Mouse (Mus musculus): ENCODE measurements at regions not wholly inside any gene's neighbourhood (a gene's known extent, or its start where the extent isn't known, plus 50 kb on each side); places are given as distances from the start of the nearest gene placed in this dataset.

DNA sequence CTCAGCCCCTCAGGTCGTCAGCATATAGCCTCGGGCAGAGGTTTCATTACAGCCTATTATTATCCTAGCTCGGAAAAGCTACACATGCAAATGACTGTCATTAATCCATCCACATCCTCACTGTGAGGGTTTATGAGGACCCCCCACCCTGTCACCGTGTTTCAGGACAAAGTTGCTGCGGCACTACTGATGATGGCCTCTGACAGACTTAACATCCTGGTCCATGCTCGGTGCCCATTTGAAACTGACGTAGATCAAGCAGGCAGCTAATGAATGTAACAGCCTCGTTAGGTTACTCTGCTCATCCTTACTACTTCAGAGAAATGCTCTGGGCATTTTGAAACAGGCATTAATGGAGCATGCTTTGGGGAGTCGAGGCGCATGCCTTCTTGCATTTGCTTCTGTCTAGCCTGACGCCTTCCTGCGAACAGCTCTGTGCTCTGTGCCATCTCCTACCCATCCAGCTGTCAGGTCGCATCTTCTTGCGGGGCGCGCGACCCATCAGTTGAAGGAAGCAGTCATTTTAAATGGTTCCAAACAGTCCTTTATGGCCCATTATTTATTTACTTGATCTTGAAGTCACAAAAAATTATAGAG lies 82.3 kb upstream of the Nr5a2 start:
- 64% methylated on average over 17 of the region's 17 CpGs for WGBS
- Histone ChIP-seq H3K4me3 (ENCODE audit: low read depth, low read length) (no peak overlapping the region), H3K9ac (ENCODE audit: low read length) (no peak overlapping the region), H3K27me3 (ENCODE audit: control insufficient read depth, insufficient read depth, low read length) (no peaks in the 10 kb centered on the region), H3K36me3 (ENCODE audit: control insufficient read depth, insufficient read depth, low read length) (no peaks in the 10 kb centered on the region), H3K9me3 (ENCODE audit: control insufficient read depth, low read length) (no peaks in the 10 kb centered on the region), H3K27ac (replicated peaks; ENCODE audit: low read depth, low read length) (no peak overlapping the region), H3K4me2 (ENCODE audit: low read depth, severe bottlenecking) (no peak overlapping the region), H3K4me1 (ENCODE audit: control insufficient read depth, insufficient read depth, low read length) (no peaks in the 10 kb centered on the region)
- DNase-seq (ENCODE audit: low spot score) = no peak
- no peak for ATAC-seq (ENCODE audit: insufficient number of reproducible peaks, low FRiP score, low TSS enrichment, low read depth)

- no peaks in the 10 kb centered on the region for H3K27me3 ChIP-seq (ENCODE audit: control insufficient read depth, insufficient read depth, low read length)
- whole genome bisulfite sequencing = 60% methylated on average over 8 of the region's 8 CpGs
- no peak overlapping the region for H3K9ac ChIP-seq (ENCODE audit: low read length)
- H3K4me2 ChIP-seq (ENCODE audit: low read depth, severe bottlenecking) = no peak overlapping the region
- H3K9me3 ChIP-seq (ENCODE audit: control insufficient read depth, low read length) = no peaks in the 10 kb centered on the region
- H3K36me3 ChIP-seq (ENCODE audit: control insufficient read depth, insufficient read depth, low read length) = no peaks in the 10 kb centered on the region
- H3K4me1 ChIP-seq (ENCODE audit: control insufficient read depth, insufficient read depth, low read length) = no peaks in the 10 kb centered on the region
- no peak overlapping the region for H3K27ac ChIP-seq (replicated peaks; ENCODE audit: low read depth, low read length)
- no peak for ATAC-seq (ENCODE audit: insufficient number of reproducible peaks, low FRiP score, low TSS enrichment, low read depth)
- H3K4me3 ChIP-seq (ENCODE audit: low read depth, low read length) = no peak overlapping the region
- DNase-seq (ENCODE audit: low spot score) = no peak
Observed at GRCm38 (mm10) chr1:137040898-137041297, 80.7 kb upstream of the Nr5a2 start.

DNA sequence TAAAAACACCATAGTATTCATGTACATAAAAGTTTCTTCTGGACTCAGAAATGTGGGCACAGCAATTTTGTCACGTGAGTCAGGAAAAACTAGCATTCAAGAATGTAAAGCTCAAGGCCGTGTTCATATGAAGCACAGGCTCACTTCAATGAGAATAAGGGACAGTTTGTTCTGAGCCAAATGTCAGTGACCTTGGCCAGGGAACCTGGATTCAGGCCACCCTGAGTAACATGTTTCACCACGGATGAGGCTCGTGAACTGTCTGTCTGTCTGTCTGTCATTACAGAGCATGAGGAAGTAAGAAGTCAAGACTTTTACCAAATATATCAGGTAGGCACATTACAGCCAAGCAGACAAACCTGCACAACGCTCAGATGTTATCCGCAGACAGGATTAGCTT lies 74.3 kb upstream of the Nr5a2 start:
- no peaks in the 10 kb centered on the region for H3K27me3 ChIP-seq (ENCODE audit: control insufficient read depth, insufficient read depth, low read length)
- no peak overlapping the region for H3K9ac ChIP-seq (ENCODE audit: low read length)
- DNase-seq (ENCODE audit: low spot score) (no peak), ATAC-seq (ENCODE audit: insufficient number of reproducible peaks, low FRiP score, low TSS enrichment, low read depth) (no peak)
- H3K4me2 ChIP-seq (ENCODE audit: low read depth, severe bottlenecking) = no peak overlapping the region
- H3K27ac ChIP-seq (replicated peaks; ENCODE audit: low read depth, low read length) = no peak overlapping the region
- H3K36me3 ChIP-seq (ENCODE audit: control insufficient read depth, insufficient read depth, low read length) = no peaks in the 10 kb centered on the region
- WGBS = 91% methylated on average over 6 of the region's 6 CpGs
- no peaks in the 10 kb centered on the region for H3K9me3 ChIP-seq (ENCODE audit: control insufficient read depth, low read length)
- no peaks in the 10 kb centered on the region for H3K4me1 ChIP-seq (ENCODE audit: control insufficient read depth, insufficient read depth, low read length)
- no peak overlapping the region for H3K4me3 ChIP-seq (ENCODE audit: low read depth, low read length)

DNA sequence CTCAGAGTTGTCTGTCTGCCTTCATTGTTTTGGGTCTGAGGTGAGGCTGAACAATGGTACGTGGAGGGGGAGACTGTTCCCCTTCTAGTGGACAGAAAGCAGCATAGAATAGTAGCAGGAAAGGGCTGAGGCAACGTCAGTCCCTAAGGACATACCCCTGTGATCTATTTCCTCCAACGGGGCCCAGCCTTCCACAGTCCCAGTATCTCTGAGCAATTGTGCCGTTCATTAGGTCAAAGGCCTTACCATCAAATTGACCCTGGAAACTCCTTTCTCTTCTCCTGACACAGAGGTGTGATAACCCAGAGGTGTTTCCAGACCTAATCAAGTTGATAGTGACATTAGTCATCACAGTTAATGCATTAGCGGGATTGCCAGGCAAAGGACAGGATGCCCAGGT lies 73.4 kb upstream of the Nr5a2 start:
- Histone ChIP-seq H3K4me2 (ENCODE audit: low read depth, severe bottlenecking) (no peak overlapping the region), H3K9ac (ENCODE audit: low read length) (no peak overlapping the region), H3K27me3 (ENCODE audit: control insufficient read depth, insufficient read depth, low read length) (no peaks in the 10 kb centered on the region), H3K4me3 (ENCODE audit: low read depth, low read length) (no peak overlapping the region), H3K9me3 (ENCODE audit: control insufficient read depth, low read length) (no peaks in the 10 kb centered on the region), H3K27ac (replicated peaks; ENCODE audit: low read depth, low read length) (no peak overlapping the region), H3K36me3 (ENCODE audit: control insufficient read depth, insufficient read depth, low read length) (no peaks in the 10 kb centered on the region), H3K4me1 (ENCODE audit: control insufficient read depth, insufficient read depth, low read length) (no peaks in the 10 kb centered on the region)
- no peak for DNase-seq (ENCODE audit: low spot score)
- ATAC-seq (ENCODE audit: insufficient number of reproducible peaks, low FRiP score, low TSS enrichment, low read depth) = no peak
- WGBS = 56% methylated on average over 5 of the region's 5 CpGs

DNA sequence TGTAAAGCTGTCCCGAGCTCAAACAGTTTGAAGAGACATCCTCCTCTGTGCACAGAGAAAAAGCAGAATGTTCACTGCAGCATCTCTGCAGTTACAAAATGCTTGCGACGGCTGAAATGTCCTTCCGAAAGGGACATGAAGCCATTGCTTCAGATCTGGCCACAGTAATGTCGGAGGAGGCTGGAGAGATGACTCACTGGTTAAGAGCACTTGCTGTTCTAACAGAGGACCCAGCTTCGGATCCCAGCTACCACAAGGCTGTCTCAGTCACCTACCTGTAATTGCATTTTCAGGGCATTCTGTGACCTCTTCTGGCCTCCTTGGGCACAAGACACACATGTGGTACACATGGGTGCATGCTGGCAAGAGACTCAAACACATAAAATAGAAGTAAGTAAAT lies 63.5 kb upstream of the Nr5a2 start:
- H3K27me3 ChIP-seq (ENCODE audit: control insufficient read depth, insufficient read depth, low read length) = no peaks in the 10 kb centered on the region
- no peaks in the 10 kb centered on the region for H3K4me1 ChIP-seq (ENCODE audit: control insufficient read depth, insufficient read depth, low read length)
- ATAC-seq (ENCODE audit: insufficient number of reproducible peaks, low FRiP score, low TSS enrichment, low read depth) (no peak), DNase-seq (ENCODE audit: low spot score) (no peak)
- no peak overlapping the region for H3K9ac ChIP-seq (ENCODE audit: low read length)
- 87% methylated on average over 6 of the region's 6 CpGs for WGBS
- no peaks in the 10 kb centered on the region for H3K9me3 ChIP-seq (ENCODE audit: control insufficient read depth, low read length)
- no peak overlapping the region for H3K27ac ChIP-seq (replicated peaks; ENCODE audit: low read depth, low read length)
- H3K36me3 ChIP-seq (ENCODE audit: control insufficient read depth, insufficient read depth, low read length) = no peaks in the 10 kb centered on the region
- H3K4me2 ChIP-seq (ENCODE audit: low read depth, severe bottlenecking) = no peak overlapping the region
- H3K4me3 ChIP-seq (ENCODE audit: low read depth, low read length) = no peak overlapping the region

DNA sequence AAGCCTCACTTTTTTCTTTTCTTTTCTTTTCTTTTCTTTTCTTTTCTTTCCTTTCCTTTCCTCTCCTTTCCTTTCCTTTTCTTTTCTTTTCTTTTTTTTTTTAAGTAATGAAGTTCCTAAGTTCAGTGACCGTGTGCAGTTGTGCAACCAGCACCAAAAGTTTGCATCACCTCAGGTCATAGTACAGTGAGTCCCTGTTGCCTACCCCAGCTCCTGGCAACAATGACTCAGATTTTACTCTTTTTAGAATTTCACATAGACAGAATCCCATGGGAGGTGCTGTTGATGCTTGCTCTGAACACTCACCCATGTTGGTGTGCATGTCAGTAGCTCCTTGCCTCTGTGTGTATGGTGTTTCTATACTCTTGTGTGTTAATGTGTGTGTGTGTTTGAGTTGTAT lies 60.3 kb upstream of the Nr5a2 start:
- Histone ChIP-seq H3K4me1 (ENCODE audit: control insufficient read depth, insufficient read depth, low read length) (no peaks in the 10 kb centered on the region), H3K36me3 (ENCODE audit: control insufficient read depth, insufficient read depth, low read length) (no peaks in the 10 kb centered on the region), H3K9me3 (ENCODE audit: control insufficient read depth, low read length) (no peaks in the 10 kb centered on the region), H3K27me3 (ENCODE audit: control insufficient read depth, insufficient read depth, low read length) (no peaks in the 10 kb centered on the region), H3K4me2 (ENCODE audit: low read depth, severe bottlenecking) (no peak overlapping the region), H3K9ac (ENCODE audit: low read length) (no peak overlapping the region), H3K4me3 (ENCODE audit: low read depth, low read length) (no peak overlapping the region), H3K27ac (replicated peaks; ENCODE audit: low read depth, low read length) (no peak overlapping the region)
- DNase-seq (ENCODE audit: low spot score) (no peak), ATAC-seq (ENCODE audit: insufficient number of reproducible peaks, low FRiP score, low TSS enrichment, low read depth) (no peak)
- 75% methylated on average over 1 of the region's 1 CpGs for WGBS

GRCm38 (mm10) chr1:137017642-137018041 lies 57.4 kb upstream of the Nr5a2 start:
- H3K9ac ChIP-seq (ENCODE audit: low read length) = no peak overlapping the region

DNA sequence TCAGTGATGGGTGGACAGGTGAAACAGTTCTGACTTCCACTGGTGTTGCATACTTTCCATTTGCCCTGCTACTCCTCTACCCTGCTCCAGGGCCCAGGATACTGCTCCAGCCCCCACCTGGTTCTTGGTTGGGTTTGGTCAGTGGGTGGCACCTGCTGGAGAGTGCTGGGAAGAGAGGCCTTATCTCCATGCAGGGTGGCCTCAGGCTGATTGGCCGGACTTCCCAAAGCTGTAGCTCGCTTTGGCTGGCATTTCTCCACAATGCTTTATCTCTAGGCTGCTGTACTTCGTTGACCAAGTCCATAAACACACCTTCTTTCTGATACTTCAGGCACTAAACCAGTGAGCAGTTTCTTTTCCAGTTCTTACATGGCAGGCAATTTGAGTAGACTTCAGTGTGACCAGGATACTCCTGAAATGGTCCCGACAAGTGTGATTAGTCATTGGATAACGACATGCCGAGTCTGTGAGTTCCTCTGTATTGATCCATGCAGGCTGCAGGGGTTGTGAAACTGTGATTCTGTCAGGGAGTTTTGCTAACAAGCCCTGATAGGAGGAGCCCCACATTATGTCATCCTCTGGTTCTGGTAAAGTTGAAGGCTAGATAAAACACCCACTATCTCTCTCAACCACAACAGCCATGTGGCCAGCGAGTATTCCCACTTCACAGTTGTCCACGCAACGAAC lies 50.1 kb upstream of the Nr5a2 start:
- ATAC-seq (ENCODE audit: insufficient number of reproducible peaks, low FRiP score, low TSS enrichment, low read depth) (no peak), DNase-seq (ENCODE audit: low spot score) (no peak)
- Histone ChIP-seq H3K27me3 (ENCODE audit: control insufficient read depth, insufficient read depth, low read length) (no peaks in the 10 kb centered on the region), H3K4me2 (ENCODE audit: low read depth, severe bottlenecking) (no peak overlapping the region), H3K9ac (ENCODE audit: low read length) (no peak overlapping the region), H3K4me1 (ENCODE audit: control insufficient read depth, insufficient read depth, low read length) (no peaks in the 10 kb centered on the region), H3K9me3 (ENCODE audit: control insufficient read depth, low read length) (no peaks in the 10 kb centered on the region), H3K36me3 (ENCODE audit: control insufficient read depth, insufficient read depth, low read length) (no peaks in the 10 kb centered on the region), H3K27ac (replicated peaks; ENCODE audit: low read depth, low read length) (no peak overlapping the region), H3K4me3 (ENCODE audit: low read depth, low read length) (no peak overlapping the region)
- 63% methylated on average over 9 of the region's 9 CpGs for WGBS

More at GRCm38 (mm10) chr1:137017642-137018041, 57.4 kb upstream of the Nr5a2 start:
- no peak for ATAC-seq (ENCODE audit: insufficient number of reproducible peaks, low FRiP score, low TSS enrichment, low read depth)
- Histone ChIP-seq H3K36me3 (ENCODE audit: control insufficient read depth, insufficient read depth, low read length) (no peaks in the 10 kb centered on the region), H3K27me3 (ENCODE audit: control insufficient read depth, insufficient read depth, low read length) (no peaks in the 10 kb centered on the region), H3K9me3 (ENCODE audit: control insufficient read depth, low read length) (no peaks in the 10 kb centered on the region), H3K4me2 (ENCODE audit: low read depth, severe bottlenecking) (no peak overlapping the region), H3K4me1 (ENCODE audit: control insufficient read depth, insufficient read depth, low read length) (no peaks in the 10 kb centered on the region), H3K4me3 (ENCODE audit: low read depth, low read length) (no peak overlapping the region), H3K27ac (replicated peaks; ENCODE audit: low read depth, low read length) (no peak overlapping the region)
- no peak for DNase-seq (ENCODE audit: low spot score)
- WGBS = 87% methylated on average over 5 of the region's 5 CpGs
